In the genomic region with DNA sequence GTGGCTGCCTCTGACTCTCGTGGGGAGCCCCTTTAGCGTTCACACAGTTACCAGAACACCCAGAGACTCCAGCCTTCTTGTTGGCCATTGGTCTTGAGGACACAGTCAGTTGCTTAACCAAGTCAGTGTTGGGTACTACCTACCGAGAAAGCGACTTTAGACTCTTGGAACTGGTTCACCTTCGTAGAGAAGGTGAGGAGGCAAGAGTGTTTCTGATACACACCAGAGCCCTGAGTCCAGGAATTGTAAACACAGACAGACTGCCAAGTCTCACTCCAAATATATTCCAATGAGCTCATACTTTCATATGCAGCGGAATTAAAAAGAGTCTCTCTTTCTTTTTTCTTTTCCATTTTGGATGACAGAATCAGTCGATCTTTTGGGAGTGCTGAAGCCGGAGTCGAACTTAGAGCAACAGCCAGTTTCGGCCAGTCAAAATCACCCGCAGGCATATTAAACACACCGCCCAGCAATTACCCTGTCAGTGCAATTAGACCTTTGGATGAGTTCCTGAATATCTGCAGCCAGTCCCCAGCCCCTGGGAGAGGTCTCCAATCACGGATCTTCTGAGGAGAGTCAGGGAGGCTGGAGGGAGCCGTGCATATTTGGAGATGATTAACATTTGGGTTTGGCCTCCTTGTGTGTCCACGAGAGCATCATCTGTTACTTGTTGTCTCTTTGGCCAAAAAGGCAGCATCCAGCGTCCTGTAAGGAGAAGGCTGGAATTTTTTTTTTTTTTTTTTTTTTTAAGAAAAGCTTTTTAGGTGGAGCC, we compare ENCODE assay signal across 8 mouse cellular contexts. TPM values are rescaled to one million over a fixed set of nuclear protein-coding genes. Genes with fewer than 3 reads are reported as not detected.
DNase-seq lines count a peak whose midpoint lies in the region; ATAC-seq and TF ChIP-seq lines count a peak whose summit lies in the region.

No protein-coding gene starts in this region.

- H3K4me2 ChIP-seq in intestine, postnatal 0 days (replicated peaks; ENCODE audit: low read depth) = no peak overlapping the region

- peak overlapping the region; percentile 26 for H3K27ac ChIP-seq in heart, adult 2 months
- H3K27ac ChIP-seq in intestine, postnatal 0 days (ENCODE audit: low read depth, low read length) = peak overlapping the region; percentile 75

- TF ChIP-seq CTCF in heart, adult 2 months (IDR thresholded peaks at IDR 0.05) = no peak
- TF ChIP-seq CTCF in intestine, postnatal 0 days (IDR thresholded peaks at IDR 0.05; ENCODE audit: low read depth) = no peak

- peaks cover 6% of the 10 kb centered on the region; the same call in 1 of the 2 replicates for H3K4me1 ChIP-seq in heart, adult 2 months (ENCODE audit: control insufficient read depth, insufficient read depth, low read length)
- H3K4me1 ChIP-seq in intestine, postnatal 0 days (replicated peaks; ENCODE audit: control insufficient read depth, insufficient read depth, low read length) = no peaks in the 10 kb centered on the region

- WGBS in heart, adult 2 months = 47% methylated on average over 16 of the region's 16 CpGs
- whole genome bisulfite sequencing in intestine, postnatal 0 days = 49% methylated on average over 16 of the region's 16 CpGs

- no peaks in the 10 kb centered on the region for H3K9me3 ChIP-seq in intestine, postnatal 0 days (ENCODE audit: control insufficient read depth)

- no peak overlapping the region for H3K4me3 ChIP-seq in heart, adult 2 months
- H3K4me3 ChIP-seq in intestine, postnatal 0 days (ENCODE audit: low read depth, low read length) = no peak overlapping the region

- DNase-seq in urinary bladder, postnatal 25 days (ENCODE audit: low spot score) = peak; percentile 9
- no peak for DNase-seq in urinary bladder, postnatal 10 days (ENCODE audit: low spot score)
- peak; percentile 50 to 54 for DNase-seq in heart, adult 2 months
- peak; percentile 25 to 30 for DNase-seq in urinary bladder, postnatal 36 days (ENCODE audit: low spot score in 2 of 2)
- DNase-seq in adrenal gland, postnatal 25 days = no peak
- DNase-seq in adrenal gland, adult (ENCODE audit: inconsistent age in 2 of 2, low spot score in 1 of 2) = no peak
- DNase-seq in kidney, postnatal 25 days = no peak

- no peaks in the 10 kb centered on the region for H3K79me2 ChIP-seq in heart, adult 2 months (replicated peaks; ENCODE audit: control insufficient read depth, insufficient read depth, low read length)

- TF ChIP-seq POLR2A in heart, adult 2 months (IDR thresholded peaks at IDR 0.05; ENCODE audit: insufficient read depth, low read depth, low read length) = no peak

- no peak for ATAC-seq in intestine, postnatal 0 days

- no peak overlapping the region for H3K9ac ChIP-seq in heart, adult 2 months (ENCODE audit: low read depth, low read length)
- no peak overlapping the region for H3K9ac ChIP-seq in intestine, postnatal 0 days (ENCODE audit: low read depth, low read length)

- intact Hi-C loops in heart, adult 2 months (cut with DNase I) = no loop called here

- TF ChIP-seq EP300 in heart, adult 2 months (IDR thresholded peaks at IDR 0.05; ENCODE audit: insufficient read depth, low read depth, low read length) = no peak

- no peaks in the 10 kb centered on the region for H3K36me3 ChIP-seq in heart, adult 2 months (ENCODE audit: control insufficient read depth, insufficient read depth, low read length)
- no peaks in the 10 kb centered on the region for H3K36me3 ChIP-seq in intestine, postnatal 0 days (ENCODE audit: control insufficient read depth, insufficient read depth)

- H3K27me3 ChIP-seq in heart, adult 2 months (ENCODE audit: control insufficient read depth, insufficient read depth, low read length) = no peaks in the 10 kb centered on the region
- no peaks in the 10 kb centered on the region for H3K27me3 ChIP-seq in intestine, postnatal 0 days (replicated peaks; ENCODE audit: control insufficient read depth, insufficient read depth, low read length)

RNA-seq across cellular contexts. Expression of a gene that starts 57.9 kb away (rescaled TPM):
- total RNA-seq in heart, adult 2 months (2021) = 1 to 10 TPM; 2.2 to 3.6 TPM
- 1.2 and 1.8 TPM in 2 replicates for polyA plus RNA-seq in heart, adult 2 months (2012; rRNA removed)
- polyA plus RNA-seq in intestine, postnatal 0 days (2015; fragmentation: Nextera tagmentation; extraction: Ambion mirVana) = 18.8 and 20.9 TPM in 2 replicates
- total RNA-seq in adrenal gland, postnatal 25 days (2021) = 5.9 and 9.3 TPM in 2 replicates

Comparison
In these comparisons a context has a peak if more than half of its experiments do, and no peak if none do; other contexts are left out.
1. DNase-seq: peak in urinary bladder, postnatal 25 days (single experiment), heart, adult 2 months (2 of 2) and urinary bladder, postnatal 36 days (2 of 2); none in urinary bladder, postnatal 10 days (single experiment), adrenal gland, postnatal 25 days (single experiment), adrenal gland, adult (0 of 2) and kidney, postnatal 25 days (0 of 2).